Mouse (Mus musculus): Measurements from ENCODE around the gene Copz1. TPM values are rescaled to one million over a fixed set of nuclear protein-coding genes. Genes with fewer than 3 reads are reported as not detected.

Gene Copz1
- polyA plus RNA-seq, 1 experiment from 2014 or later, result 195 TPM

DNA sequence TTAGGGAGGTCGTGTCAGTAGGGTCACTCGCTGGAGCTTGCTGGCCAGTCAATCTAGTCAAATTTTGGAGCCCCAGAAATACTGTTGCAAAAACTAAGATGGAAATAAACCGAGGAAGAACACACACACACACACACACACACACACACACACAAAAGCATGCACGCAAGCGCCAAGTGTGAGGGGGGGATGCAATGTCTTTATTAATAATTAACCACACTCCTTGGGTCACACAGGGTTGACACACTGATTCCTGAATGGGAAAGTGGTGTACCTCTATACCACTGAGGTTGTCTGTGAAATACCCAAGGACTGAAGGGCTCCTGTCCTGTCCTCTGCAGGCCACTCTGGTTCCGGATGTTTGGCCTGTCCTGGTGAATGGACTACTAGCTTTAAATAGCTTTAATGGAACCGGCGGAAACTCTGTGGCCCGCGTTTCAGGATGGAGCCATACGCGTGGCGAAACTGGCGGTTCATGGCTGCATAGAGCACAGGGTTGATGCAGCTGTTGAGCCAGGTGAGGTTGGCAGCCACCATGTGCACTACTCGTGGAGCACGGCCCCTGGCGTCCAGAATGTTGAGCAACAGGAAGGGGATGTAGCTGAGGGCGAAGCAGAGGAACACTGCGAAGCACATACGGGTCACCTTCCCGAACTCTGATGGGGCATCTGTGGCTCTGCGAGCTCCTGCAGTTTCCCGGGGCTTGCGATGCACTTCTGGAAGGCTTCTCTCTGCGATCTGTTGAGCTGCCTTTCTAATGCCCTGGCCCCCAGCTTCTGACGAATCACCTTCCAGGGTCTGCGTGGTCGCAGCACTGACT is 35.8 kb downstream of the Copz1 start:
- Histone ChIP-seq H3K4me1 (ENCODE audit: control insufficient read depth, insufficient read depth, low read length) (peaks cover 33% of the 10 kb centered on the region), H3K9me3 (ENCODE audit: control insufficient read depth, low read length) (no peaks in the 10 kb centered on the region), H3K27me3 (ENCODE audit: control insufficient read depth, insufficient read depth, low read length) (no peaks in the 10 kb centered on the region), H3K9ac (replicated peaks; ENCODE audit: low read depth, low read length) (0 out of 2 replicates have a peak overlapping the region, but pooled peaks have one; percentile 16), H3K4me3 (ENCODE audit: low read depth, low read length) (no peak overlapping the region), H3K36me3 (ENCODE audit: control insufficient read depth, insufficient read depth, low read length) (no peaks in the 10 kb centered on the region), H3K4me2 (ENCODE audit: low read depth, low read length) (peak overlapping the region; percentile 14; the same call in 1 of the 2 replicates), H3K27ac (ENCODE audit: low read depth, low read length) (no peak overlapping the region)
- no peak for ATAC-seq (ENCODE audit: low read depth)
- 52% methylated on average over 28 of the region's 28 CpGs for WGBS

DNA sequence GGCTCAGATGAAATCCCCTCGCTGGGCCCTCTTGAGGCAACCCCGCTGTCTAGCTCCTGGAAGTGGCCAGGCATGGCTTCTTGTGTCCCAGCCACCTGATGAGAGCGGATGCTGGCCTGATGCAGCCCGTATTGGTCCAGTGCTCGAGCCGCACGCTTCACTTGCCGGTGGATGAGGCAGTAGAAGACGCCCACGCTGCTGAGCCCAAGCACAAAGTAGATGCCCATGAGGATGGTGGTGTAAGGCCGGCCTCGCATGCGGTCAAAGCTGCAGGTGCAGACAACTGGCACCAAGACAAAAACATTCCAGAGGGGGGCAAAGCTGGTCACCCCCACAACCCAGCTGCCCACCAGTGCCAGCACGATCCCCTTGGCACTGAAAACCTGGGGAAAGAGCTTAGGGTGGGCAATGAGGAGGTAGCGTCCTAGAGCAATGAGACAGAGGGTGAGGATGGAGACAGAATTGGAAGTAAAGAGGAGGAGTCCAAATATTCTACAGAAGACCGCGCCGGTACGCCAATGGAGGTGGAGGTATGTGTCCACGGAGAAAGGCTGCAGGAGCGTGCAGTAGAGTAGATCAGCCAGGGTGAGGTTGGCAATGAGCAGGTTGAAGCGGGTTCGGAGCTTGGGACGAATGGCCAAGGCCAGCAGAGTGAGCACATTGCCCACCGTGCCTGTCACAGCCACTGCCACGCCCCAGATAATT is 36.5 kb downstream of the Copz1 start:
- H3K27ac ChIP-seq (ENCODE audit: low read depth, low read length), result no peak overlapping the region
- 0 out of 2 replicates have a peak overlapping the region, but pooled peaks have one; percentile 16 for H3K9ac ChIP-seq (replicated peaks; ENCODE audit: low read depth, low read length)
- WGBS, result 69% methylated on average over 26 of the region's 26 CpGs
- no peaks in the 10 kb centered on the region for H3K36me3 ChIP-seq (ENCODE audit: control insufficient read depth, insufficient read depth, low read length)
- H3K4me1 ChIP-seq (ENCODE audit: control insufficient read depth, insufficient read depth, low read length), result peaks cover 27% of the 10 kb centered on the region
- H3K9me3 ChIP-seq (ENCODE audit: control insufficient read depth, low read length), result no peaks in the 10 kb centered on the region
- 0 out of 2 replicates have a peak overlapping the region, but pooled peaks have one; percentile 14 for H3K4me2 ChIP-seq (ENCODE audit: low read depth, low read length)
- no peaks in the 10 kb centered on the region for H3K27me3 ChIP-seq (ENCODE audit: control insufficient read depth, insufficient read depth, low read length)
- H3K4me3 ChIP-seq (ENCODE audit: low read depth, low read length), result no peak overlapping the region
- no peak for ATAC-seq (ENCODE audit: low read depth)

DNA sequence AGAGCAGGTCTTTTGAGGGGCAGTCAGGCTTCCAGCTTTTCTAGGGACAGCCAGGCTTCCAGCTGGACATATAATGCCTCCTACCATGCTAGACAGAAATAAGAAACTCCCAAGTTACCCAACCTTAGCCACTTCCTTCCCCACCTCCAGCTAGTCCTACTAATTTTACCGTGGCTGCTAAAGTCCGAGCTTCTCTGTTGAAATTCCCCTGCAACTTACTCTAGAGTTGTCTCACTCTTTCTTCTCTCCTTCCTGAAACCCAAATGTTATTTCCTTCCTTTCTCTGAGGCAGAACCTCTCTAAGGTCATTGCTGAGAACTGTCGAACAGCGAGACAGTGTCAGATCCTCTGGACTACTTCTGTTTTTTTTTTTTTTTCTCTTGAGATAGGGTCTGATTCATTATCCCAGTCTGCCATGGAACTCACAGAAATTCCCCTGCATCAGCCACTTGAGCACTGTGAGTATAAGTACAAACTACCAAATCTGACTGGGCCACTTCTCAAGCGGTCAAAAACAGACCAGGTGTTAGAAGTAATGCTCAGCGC is 37.9 kb downstream of the Copz1 start, which contains the start of gene Gpr84:
Gene Gpr84 (minus strand): TSS at position 248 of the 546 bp plus-strand sequence.
- H3K4me3 ChIP-seq (ENCODE audit: low read depth, low read length), result no peak within 1 kb of the TSS
- 77% methylated on average over 6 of the region's 6 CpGs for WGBS
- ATAC-seq (ENCODE audit: low read depth), result no peak

DNA sequence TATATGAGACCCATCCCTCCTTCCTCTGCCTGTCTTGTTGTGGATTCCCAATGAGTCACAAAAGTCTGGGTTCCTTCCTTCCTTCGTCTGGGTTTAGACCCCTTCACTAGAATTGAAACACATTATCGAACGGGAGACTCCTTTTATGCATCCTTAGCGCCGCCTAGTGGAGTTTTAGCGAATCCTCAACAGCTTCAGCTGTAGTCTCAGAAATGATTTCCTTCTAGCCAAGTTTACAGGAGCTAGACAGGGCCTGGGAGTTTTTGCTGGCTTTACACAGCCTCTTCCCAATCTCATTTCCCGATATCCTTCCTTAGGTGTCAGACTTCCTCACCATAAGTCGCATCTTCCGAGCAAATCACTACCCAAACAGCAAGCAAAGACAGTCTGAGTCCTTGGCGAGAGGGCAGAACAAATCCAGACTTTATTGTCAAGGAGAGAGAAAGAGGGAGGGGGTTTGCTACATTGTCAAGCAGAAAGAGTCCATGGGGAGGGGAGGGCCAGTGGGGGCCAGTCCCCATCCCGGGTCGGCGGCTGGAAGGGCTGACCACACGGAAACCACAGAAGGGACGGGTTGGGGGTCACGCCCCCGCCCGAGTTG is 41.1 kb downstream of the Copz1 start:
- peaks cover 17% of the 10 kb centered on the region for H3K4me1 ChIP-seq (ENCODE audit: control insufficient read depth, insufficient read depth, low read length)
- H3K9ac ChIP-seq (replicated peaks; ENCODE audit: low read depth, low read length), result no peak overlapping the region
- no peak overlapping the region for H3K27ac ChIP-seq (ENCODE audit: low read depth, low read length)
- 7% methylated on average over 18 of the region's 18 CpGs for WGBS
- H3K36me3 ChIP-seq (ENCODE audit: control insufficient read depth, insufficient read depth, low read length), result peaks cover 16% of the 10 kb centered on the region; the same call in 1 of the 2 replicates
- no peaks in the 10 kb centered on the region for H3K27me3 ChIP-seq (ENCODE audit: control insufficient read depth, insufficient read depth, low read length)
- peak; percentile 10; the same call in 1 of the 2 replicates for ATAC-seq (ENCODE audit: low read depth)
- no peaks in the 10 kb centered on the region for H3K9me3 ChIP-seq (ENCODE audit: control insufficient read depth, low read length)
- H3K4me2 ChIP-seq (ENCODE audit: low read depth, low read length), result no peak overlapping the region
- no peak overlapping the region for H3K4me3 ChIP-seq (ENCODE audit: low read depth, low read length)

More for the DNA sequence above, 37.9 kb downstream of the Copz1 start, which contains the start of gene Gpr84:
- Histone ChIP-seq H3K9ac (replicated peaks; ENCODE audit: low read depth, low read length) (no peak within 1 kb of the TSS), H3K36me3 (ENCODE audit: control insufficient read depth, insufficient read depth, low read length) (no peaks in the 10 kb centered on the region), H3K27me3 (ENCODE audit: control insufficient read depth, insufficient read depth, low read length) (no peaks in the 10 kb centered on the region), H3K4me2 (ENCODE audit: low read depth, low read length) (no peak within 1 kb of the TSS), H3K27ac (ENCODE audit: low read depth, low read length) (no peak within 1 kb of the TSS), H3K9me3 (ENCODE audit: control insufficient read depth, low read length) (no peaks in the 10 kb centered on the region), H3K4me1 (ENCODE audit: control insufficient read depth, insufficient read depth, low read length) (peaks cover 30% of the 10 kb centered on the region)

DNA sequence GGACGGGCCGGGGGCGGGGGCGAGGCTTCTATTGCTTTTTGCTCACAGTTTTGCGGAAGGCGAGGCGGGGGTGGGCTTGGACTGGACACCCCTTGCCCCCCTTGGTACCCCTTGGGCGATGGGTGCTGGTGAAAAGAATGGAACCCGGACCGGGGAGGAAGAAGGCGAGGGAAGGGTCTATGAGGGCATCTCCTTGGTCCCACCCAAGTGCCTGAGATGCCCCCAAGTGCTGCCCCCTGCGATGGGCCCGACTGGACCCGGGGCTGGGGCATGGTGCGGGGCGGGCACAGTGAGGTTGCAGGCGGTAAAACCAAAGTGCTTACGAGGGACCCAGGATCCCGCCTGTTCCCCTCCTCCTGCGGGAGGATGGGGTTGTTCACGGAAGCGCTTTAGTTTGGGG is 41.7 kb downstream of the Copz1 start:
- H3K27ac ChIP-seq (ENCODE audit: low read depth, low read length), result no peak overlapping the region
- H3K4me1 ChIP-seq (ENCODE audit: control insufficient read depth, insufficient read depth, low read length), result peaks cover 13% of the 10 kb centered on the region; the same call in 1 of the 2 replicates
- H3K9ac ChIP-seq (replicated peaks; ENCODE audit: low read depth, low read length), result no peak overlapping the region
- 27% methylated on average over 20 of the region's 22 CpGs for WGBS
- peak overlapping the region; percentile 40; the same call in 1 of the 2 replicates for H3K4me2 ChIP-seq (ENCODE audit: low read depth, low read length)
- no peaks in the 10 kb centered on the region for H3K27me3 ChIP-seq (ENCODE audit: control insufficient read depth, insufficient read depth, low read length)
- H3K9me3 ChIP-seq (ENCODE audit: control insufficient read depth, low read length), result no peaks in the 10 kb centered on the region
- no peak overlapping the region for H3K4me3 ChIP-seq (ENCODE audit: low read depth, low read length)
- peaks cover 16% of the 10 kb centered on the region; the same call in 1 of the 2 replicates for H3K36me3 ChIP-seq (ENCODE audit: control insufficient read depth, insufficient read depth, low read length)
- peak; percentile 13; the same call in 1 of the 2 replicates for ATAC-seq (ENCODE audit: low read depth)

DNA sequence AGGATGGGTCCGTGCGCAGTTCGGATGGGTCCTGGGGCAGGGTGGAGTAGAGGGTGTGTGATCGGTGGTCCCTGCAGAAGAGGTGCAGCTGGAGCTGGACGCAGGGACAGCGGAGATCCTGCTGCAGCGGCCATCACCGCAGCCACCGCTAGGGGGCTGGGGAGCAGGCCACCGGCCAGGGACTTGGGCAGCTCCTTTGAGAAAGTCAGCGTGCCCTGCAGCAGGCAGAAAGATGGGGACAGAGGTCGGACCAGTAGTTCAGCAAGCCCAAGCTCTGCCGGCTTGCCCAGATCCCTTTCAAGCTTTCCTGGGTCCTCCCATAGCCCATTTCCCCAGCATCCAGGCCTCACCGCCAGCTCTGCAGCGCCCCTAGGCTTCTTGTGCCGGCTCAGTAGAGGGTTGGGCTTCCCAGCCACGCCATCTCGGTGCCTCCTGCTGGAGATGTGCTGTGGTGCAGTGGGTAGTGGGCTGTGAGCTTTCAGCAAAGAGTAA is 42.5 kb downstream of the Copz1 start:
- Histone ChIP-seq H3K4me3 (ENCODE audit: low read depth, low read length) (no peak overlapping the region), H3K9ac (replicated peaks; ENCODE audit: low read depth, low read length) (0 out of 2 replicates have a peak overlapping the region, but pooled peaks have one; percentile 16), H3K36me3 (ENCODE audit: control insufficient read depth, insufficient read depth, low read length) (peaks cover 16% of the 10 kb centered on the region; the same call in 1 of the 2 replicates), H3K27me3 (ENCODE audit: control insufficient read depth, insufficient read depth, low read length) (no peaks in the 10 kb centered on the region), H3K27ac (ENCODE audit: low read depth, low read length) (no peak overlapping the region), H3K9me3 (ENCODE audit: control insufficient read depth, low read length) (no peaks in the 10 kb centered on the region), H3K4me1 (ENCODE audit: control insufficient read depth, insufficient read depth, low read length) (peaks cover 13% of the 10 kb centered on the region; the same call in 1 of the 2 replicates), H3K4me2 (ENCODE audit: low read depth, low read length) (peak overlapping the region; percentile 40)
- under 1% methylated on average over 18 of the region's 18 CpGs for WGBS
- peak; percentile 69 for ATAC-seq (ENCODE audit: low read depth)

DNA sequence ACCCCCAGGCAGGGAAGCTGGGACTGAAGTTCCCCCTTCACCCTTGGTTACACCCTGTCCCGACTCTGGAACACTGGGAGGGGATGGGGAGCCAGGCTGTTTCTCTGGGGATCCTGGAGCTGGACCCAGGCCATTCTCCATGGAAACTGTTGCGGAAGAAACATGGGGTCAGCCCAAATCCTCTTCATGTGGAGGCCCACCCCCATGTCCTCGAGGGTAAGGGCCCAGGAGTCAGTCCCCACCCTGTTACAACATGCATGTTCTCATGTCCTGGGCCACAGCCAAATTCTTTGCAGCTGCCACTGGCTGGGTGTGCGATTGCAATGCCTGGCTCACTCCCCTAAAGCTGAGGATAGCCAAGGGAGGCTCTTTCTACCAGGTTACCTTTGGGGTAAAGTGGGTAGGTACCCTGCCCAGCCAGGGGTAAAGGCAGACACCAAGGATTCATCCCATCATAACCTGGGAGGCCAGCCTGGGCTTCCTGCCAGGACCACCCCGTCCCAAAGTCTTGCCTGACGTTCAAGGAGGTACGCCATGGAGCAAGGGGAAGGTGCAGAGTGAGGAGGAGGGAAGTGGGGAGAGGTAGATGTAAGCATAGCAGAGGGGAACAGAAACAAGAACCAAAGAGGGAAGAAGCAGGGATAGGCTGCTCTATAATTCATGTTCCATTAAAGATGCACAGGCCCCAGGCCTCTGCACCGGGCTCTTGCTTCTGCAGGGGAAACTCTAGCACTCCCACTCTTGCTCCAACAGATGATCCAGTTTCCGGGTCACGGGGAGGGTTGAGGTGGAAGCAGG is 43.7 kb downstream of the Copz1 start:
- ATAC-seq (ENCODE audit: low read depth), result no peak
- Histone ChIP-seq H3K4me3 (ENCODE audit: low read depth, low read length) (no peak overlapping the region), H3K27ac (ENCODE audit: low read depth, low read length) (no peak overlapping the region), H3K9me3 (ENCODE audit: control insufficient read depth, low read length) (no peaks in the 10 kb centered on the region), H3K4me1 (ENCODE audit: control insufficient read depth, insufficient read depth, low read length) (peaks cover 13% of the 10 kb centered on the region; the same call in 1 of the 2 replicates), H3K36me3 (ENCODE audit: control insufficient read depth, insufficient read depth, low read length) (peaks cover 16% of the 10 kb centered on the region; the same call in 1 of the 2 replicates), H3K27me3 (ENCODE audit: control insufficient read depth, insufficient read depth, low read length) (no peaks in the 10 kb centered on the region), H3K4me2 (ENCODE audit: low read depth, low read length) (no peak overlapping the region), H3K9ac (replicated peaks; ENCODE audit: low read depth, low read length) (no peak overlapping the region)
- 81% methylated on average over 10 of the region's 10 CpGs for WGBS

DNA sequence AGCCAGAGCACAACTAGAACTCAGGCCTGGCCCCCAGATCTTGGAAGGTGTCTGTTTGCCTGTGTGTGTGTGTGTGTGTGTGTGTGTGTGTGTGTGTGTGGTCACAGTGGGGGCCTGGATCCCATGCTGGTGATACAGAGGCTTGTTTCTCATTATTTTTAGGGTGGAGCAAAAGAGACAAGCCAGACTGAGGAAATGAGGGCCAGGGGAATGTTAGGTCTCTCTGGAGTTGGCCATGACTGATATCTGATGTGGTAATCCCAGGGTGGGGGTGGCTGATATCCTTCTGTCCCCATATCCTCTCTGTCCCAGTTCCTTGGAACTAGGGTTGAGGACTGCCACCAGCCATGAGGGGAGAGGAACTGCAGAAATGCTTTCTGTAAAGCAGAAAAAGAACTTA is 44.6 kb downstream of the Copz1 start:
- H3K4me2 ChIP-seq (ENCODE audit: low read depth, low read length), result no peak overlapping the region
- H3K9me3 ChIP-seq (ENCODE audit: control insufficient read depth, low read length), result no peaks in the 10 kb centered on the region
- no peak overlapping the region for H3K27ac ChIP-seq (ENCODE audit: low read depth, low read length)
- ATAC-seq (ENCODE audit: low read depth), result no peak
- no peaks in the 10 kb centered on the region for H3K27me3 ChIP-seq (ENCODE audit: control insufficient read depth, insufficient read depth, low read length)
- peaks cover 16% of the 10 kb centered on the region; the same call in 1 of the 2 replicates for H3K36me3 ChIP-seq (ENCODE audit: control insufficient read depth, insufficient read depth, low read length)
- no peak overlapping the region for H3K9ac ChIP-seq (replicated peaks; ENCODE audit: low read depth, low read length)
- H3K4me3 ChIP-seq (ENCODE audit: low read depth, low read length), result no peak overlapping the region
- peaks cover 13% of the 10 kb centered on the region; the same call in 1 of the 2 replicates for H3K4me1 ChIP-seq (ENCODE audit: control insufficient read depth, insufficient read depth, low read length)

Data from neural tube, embryonic 14.5 days (tissue).